ENCODE assay signal across 10 mouse cellular contexts in the genomic region with DNA sequence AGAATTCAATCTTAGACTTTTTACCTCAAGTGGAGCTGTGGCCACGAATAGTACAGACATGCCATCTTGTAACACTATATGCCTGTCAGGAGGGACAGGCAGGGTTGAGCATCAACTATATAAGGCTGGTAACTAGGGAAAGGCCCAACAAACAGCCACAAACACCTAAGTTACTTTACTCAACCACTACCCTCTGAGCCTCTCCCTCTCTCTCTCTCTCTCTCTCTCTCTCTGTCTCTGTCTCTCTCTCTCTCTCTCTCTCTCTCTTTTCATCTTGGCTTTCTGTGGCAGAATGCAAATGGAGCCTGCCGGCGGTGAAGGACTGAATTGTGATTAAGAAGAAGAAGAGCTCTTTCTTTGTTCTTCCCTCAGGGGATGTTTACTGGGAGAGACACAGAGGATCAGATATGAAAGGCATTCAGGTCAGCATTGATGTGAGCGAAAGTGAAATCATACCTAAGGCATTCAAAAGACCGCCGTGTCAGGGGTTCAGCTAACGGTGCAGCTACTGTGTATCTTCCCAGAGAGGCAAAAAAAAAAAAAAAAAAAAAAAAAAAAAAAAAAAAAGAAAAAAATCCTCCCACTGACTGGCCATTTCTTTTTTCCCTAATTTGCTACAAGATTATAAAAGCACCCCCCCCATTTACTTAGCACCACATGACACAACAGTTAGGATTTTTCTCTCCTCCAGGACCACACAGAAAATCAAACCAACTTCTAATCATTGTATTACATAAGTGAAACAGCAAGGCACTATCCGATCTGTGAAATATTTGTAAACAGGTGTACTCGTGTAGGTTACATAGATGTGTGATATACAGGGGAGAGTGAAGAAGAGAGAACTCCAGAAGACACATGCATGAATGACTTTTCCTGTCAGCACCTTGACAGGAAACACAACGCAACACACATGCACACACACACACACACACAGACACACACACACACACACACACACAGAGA. TPM values are rescaled to one million over a fixed set of nuclear protein-coding genes. Genes with fewer than 3 reads are reported as not detected.
A peak's percentile ranks its signal among the peaks of the same experiment; 100 is the strongest.
DNase-seq lines count a peak whose midpoint lies in the region; ATAC-seq and TF ChIP-seq lines count a peak whose summit lies in the region.
"Had no signal": no experiment of that assay in that cellular context is flagged by ENCODE, and none has a peak within 500 bp of the region (broad histone marks: within the 10 kb centered on the region; RNA-seq: fewer than 3 reads in every experiment).

No protein-coding gene starts in this region.

- H3K27ac ChIP-seq in heart, embryonic 10.5 days: peak overlapping the region; percentile 84
- no peak overlapping the region for H3K27ac ChIP-seq in MEL (ENCODE audit: control insufficient read depth, low read depth, low read length)
- H3K27ac ChIP-seq in forebrain, postnatal 0 days (ENCODE audit: low read depth, low read length): peak overlapping the region; percentile 98
- H3K27ac ChIP-seq in midbrain, embryonic 14.5 days (replicated peaks; ENCODE audit: low read depth, low read length): peak overlapping the region; percentile 68

- H3K4me3 ChIP-seq in heart, embryonic 10.5 days: peak overlapping the region; percentile 42
- H3K4me3 ChIP-seq in MEL (ENCODE audit: control insufficient read depth in 1 of 2, insufficient read depth in 1 of 2, low read depth in 2 of 2, low read length in 2 of 2): no peak overlapping the region
- H3K4me3 ChIP-seq in forebrain, postnatal 0 days (ENCODE audit: low read depth, low read length): peak overlapping the region; percentile 56
- peak overlapping the region; percentile 19; the same call in 1 of the 2 replicates for H3K4me3 ChIP-seq in midbrain, embryonic 14.5 days (replicated peaks; ENCODE audit: low read depth, low read length)

- TF ChIP-seq CTCF in MEL (IDR thresholded peaks at IDR 0.05 in 2 of 3, conservative IDR thresholded peaks at IDR 0.05 in 1 of 3; ENCODE audit: control insufficient read depth in 1 of 3, insufficient read depth in 1 of 3, low read depth in 2 of 3, low read length in 3 of 3, poor library complexity in 1 of 3, severe bottlenecking in 1 of 3): no peak
- TF ChIP-seq CTCF in forebrain, postnatal 0 days (IDR thresholded peaks at IDR 0.05; ENCODE audit: low read depth): no peak

- H3K4me1 ChIP-seq in heart, embryonic 10.5 days: peaks cover 95% of the 10 kb centered on the region
- peaks cover 30 to 32% of the 10 kb centered on the region in 2 experiments for H3K4me1 ChIP-seq in MEL (ENCODE audit: control insufficient read depth in 1 of 2, insufficient read depth in 2 of 2, low read length in 2 of 2)
- H3K4me1 ChIP-seq in forebrain, postnatal 0 days (ENCODE audit: insufficient read depth): peaks cover 34% of the 10 kb centered on the region
- H3K4me1 ChIP-seq in midbrain, embryonic 14.5 days (ENCODE audit: control insufficient read depth, insufficient read depth, low read length): peaks cover 78% of the 10 kb centered on the region

- H3K79me2 ChIP-seq in MEL (ENCODE audit: control insufficient read depth, insufficient read depth, low read length, poor library complexity): peaks cover 54% of the 10 kb centered on the region

- no peak for TF ChIP-seq RAD21 in MEL (IDR thresholded peaks at IDR 0.05; ENCODE audit: low read depth, low read length)

- WGBS in heart, embryonic 10.5 days: 20% methylated on average over 10 of the region's 10 CpGs
- WGBS in forebrain, postnatal 0 days: 17% methylated on average over 10 of the region's 10 CpGs
- 10% methylated on average over 10 of the region's 10 CpGs for WGBS in midbrain, embryonic 14.5 days

- no peak for TF ChIP-seq EP300 in MEL (IDR thresholded peaks at IDR 0.05; ENCODE audit: low read depth in 1 of 2, low read length in 2 of 2)

- ATAC-seq in forebrain, postnatal 0 days: 0 out of 2 replicates have a peak, but pooled peaks have one; percentile 8
- peak; percentile 68; the same call in 1 of the 2 replicates for ATAC-seq in midbrain, embryonic 14.5 days (ENCODE audit: low FRiP score, low TSS enrichment)

- no peaks in the 10 kb centered on the region for H3K36me3 ChIP-seq in heart, embryonic 10.5 days
- peaks cover 2 to 51% of the 10 kb centered on the region in 2 experiments; a peak in 3 of 4 replicates for H3K36me3 ChIP-seq in MEL (ENCODE audit: control insufficient read depth in 1 of 2, insufficient read depth in 2 of 2, low read length in 2 of 2)
- no peaks in the 10 kb centered on the region for H3K36me3 ChIP-seq in forebrain, postnatal 0 days (ENCODE audit: insufficient read depth)
- no peaks in the 10 kb centered on the region for H3K36me3 ChIP-seq in midbrain, embryonic 14.5 days (ENCODE audit: control insufficient read depth, insufficient read depth, low read length)

- H3K9me3 ChIP-seq in heart, embryonic 10.5 days: no peaks in the 10 kb centered on the region
- H3K9me3 ChIP-seq in MEL (replicated peaks; ENCODE audit: insufficient read depth, low read length): no peaks in the 10 kb centered on the region
- H3K9me3 ChIP-seq in forebrain, postnatal 0 days (ENCODE audit: low read length): no peaks in the 10 kb centered on the region
- no peaks in the 10 kb centered on the region for H3K9me3 ChIP-seq in midbrain, embryonic 14.5 days (ENCODE audit: control insufficient read depth, low read length)

- intact Hi-C loops in heart, postnatal 14 days (cut with DNase I): loop anchor here (5.0 kb wide), 1 partner anchor 81 kb away; no protein-coding TSS in a partner anchor

- peak overlapping the region; percentile 69 for H3K4me2 ChIP-seq in forebrain, postnatal 0 days (ENCODE audit: low read depth)
- peak overlapping the region; percentile 80 for H3K4me2 ChIP-seq in midbrain, embryonic 14.5 days (ENCODE audit: low read length)

- no peak overlapping the region for H3K9ac ChIP-seq in MEL (ENCODE audit: control insufficient read depth, low read depth, low read length, poor library complexity, severe bottlenecking)
- peak overlapping the region; percentile 95 for H3K9ac ChIP-seq in forebrain, postnatal 0 days
- H3K9ac ChIP-seq in midbrain, embryonic 14.5 days (replicated peaks; ENCODE audit: low read length): no peak overlapping the region; the same call in 1 of the 2 replicates

- no peak for TF ChIP-seq POLR2A in MEL (IDR thresholded peaks at IDR 0.05; ENCODE audit: control insufficient read depth in 1 of 2, insufficient read depth in 1 of 2, low read depth in 1 of 2, low read length in 2 of 2, poor library complexity in 1 of 2)

- DNase-seq in heart, embryonic 10.5 days (ENCODE audit: low spot score): no peak
- DNase-seq in heart, postnatal 14 days: no peak
- DNase-seq in MEL (ENCODE audit: low read depth, low spot score): no peak
- peak; percentile 70 for DNase-seq in forebrain, postnatal 0 days
- peak; percentile 80 for DNase-seq in midbrain, embryonic 14.5 days
- no peak for DNase-seq in frontal cortex, postnatal 14 days (ENCODE audit: low spot score in 2 of 2)
- DNase-seq in cerebellum, postnatal 4 days (ENCODE audit: low spot score in 2 of 2): no peak
- DNase-seq in right cerebral cortex, adult 2 months (ENCODE audit: low spot score in 2 of 2): no peak
- DNase-seq: kidney, postnatal 14 days; right cerebral cortex, postnatal 25 days had no signal

- H3K27me3 ChIP-seq in heart, embryonic 10.5 days (ENCODE audit: insufficient read depth, poor library complexity, severe bottlenecking): no peaks in the 10 kb centered on the region
- no peaks in the 10 kb centered on the region for H3K27me3 ChIP-seq in MEL (ENCODE audit: control insufficient read depth in 1 of 2, insufficient read depth in 2 of 2, low read length in 2 of 2)
- no peaks in the 10 kb centered on the region for H3K27me3 ChIP-seq in forebrain, postnatal 0 days (ENCODE audit: insufficient read depth, low read length)
- no peaks in the 10 kb centered on the region for H3K27me3 ChIP-seq in midbrain, embryonic 14.5 days (ENCODE audit: control insufficient read depth, insufficient read depth, low read length)

TF ChIP-seq in MEL, 35 proteins besides CTCF, POLR2A, EP300 and RAD21:
- TF ChIP-seq MYC (IDR thresholded peaks at IDR 0.05; ENCODE audit: low read depth, low read length) (no peak), ZNF384 (IDR thresholded peaks at IDR 0.05; ENCODE audit: low read depth, low read length) (peak; percentile 41; the same call in 1 of the 2 replicates), SIN3A (IDR thresholded peaks at IDR 0.05; ENCODE audit: low read length) (no peak), TBP (IDR thresholded peaks at IDR 0.05; ENCODE audit: low read depth, low read length) (no peak)

RNA-seq across cellular contexts. Expression of a gene that starts 13.9 kb away (rescaled TPM):
- polyA plus RNA-seq in heart, embryonic 10.5 days (2016; fragmentation: Nextera tagmentation; extraction: Ambion mirVana): 22.8 and 25.1 TPM in 2 replicates
- total RNA-seq in heart, postnatal 14 days (2021): 10 to 100 TPM; 51.3 to 58.5 TPM
- total RNA-seq in MEL (2012; rRNA removed): 12.9 and 14.8 TPM in 2 replicates
- 10 to 100 TPM in 1 of 2 experiments, not detected in 1; 12.8 TPM for polyA plus RNA-seq in MEL (2012; ENCODE audit: insufficient read depth in 1 of 2, insufficient read length in 2 of 2, low read depth in 1 of 2, low replicate concordance in 2 of 2, missing spikeins in 1 of 2)
- 150 and 186 TPM in 2 replicates for total RNA-seq in forebrain, postnatal 0 days (2014; rRNA removed)
- polyA plus RNA-seq in forebrain, postnatal 0 days (2015; fragmentation: Nextera tagmentation; extraction: Ambion mirVana): 47.7 and 50.6 TPM in 2 replicates
- polyA plus RNA-seq in midbrain, embryonic 14.5 days (2014; fragmentation: Nextera tagmentation; extraction: Ambion mirVana): 25.5 and 32.3 TPM in 2 replicates

Comparison
In these comparisons a context has a peak if more than half of its experiments do, and no peak if none do; other contexts are left out.
1. DNase-seq: peak in forebrain, postnatal 0 days (single experiment) and midbrain, embryonic 14.5 days (single experiment); none in heart, embryonic 10.5 days (single experiment), heart, postnatal 14 days (0 of 2), MEL (single experiment), frontal cortex, postnatal 14 days (0 of 2), cerebellum, postnatal 4 days (0 of 2) and right cerebral cortex, adult 2 months (0 of 2).
2. H3K4me3 ChIP-seq: peak in heart, embryonic 10.5 days (single experiment), forebrain, postnatal 0 days (single experiment) and midbrain, embryonic 14.5 days (single experiment); none in MEL (0 of 2).